Mouse (Mus musculus) thymus, adult 2 months (tissue): ENCODE measurements around the gene Hist1h3a.
"Not testable (repeated sequence)": the region's sequence is repeated elsewhere in the genome, so short reads cannot be mapped to it uniquely, and the experiment has no call there.

ENCODE experiments used
- CTCF ChIP-seq: fragments of 200-500 bp; IDR thresholded peaks from 2 replicates; pipeline ENCODE4 v1.5.1; 2012; ENCODE audit warnings: mild to moderate bottlenecking, control low read depth, low read length, moderate library complexity, borderline replicate concordance; ENCODE audit not compliant: control insufficient read depth, poor library complexity, insufficient read depth; ENCODE audit errors: extremely low read depth
- POLR2A ChIP-seq: fragments of 200-500 bp; IDR thresholded peaks from 2 replicates; pipeline ENCODE4 v1.6.1; 2012; ENCODE audit warnings: mild to moderate bottlenecking, low read length, control low read depth, moderate library complexity; ENCODE audit not compliant: control insufficient read depth, poor library complexity, insufficient read depth; ENCODE audit errors: extremely low read depth

- TF ChIP-seq CTCF, POLR2A: not testable (repeated sequence)
Observed at GRCm38 (mm10) chr13:23752067-23752741, 10.0 kb downstream of the Hist1h3a start, which contains the start of gene Hist1h3b.
